Mouse (Mus musculus): ENCODE measurements around the gene Kdm4b. TPM values are rescaled to one million over a fixed set of nuclear protein-coding genes. Genes with fewer than 3 reads are reported as not detected.

Kdm4b gene
- polyA plus RNA-seq, 1 experiment = 37.1 TPM

DNA sequence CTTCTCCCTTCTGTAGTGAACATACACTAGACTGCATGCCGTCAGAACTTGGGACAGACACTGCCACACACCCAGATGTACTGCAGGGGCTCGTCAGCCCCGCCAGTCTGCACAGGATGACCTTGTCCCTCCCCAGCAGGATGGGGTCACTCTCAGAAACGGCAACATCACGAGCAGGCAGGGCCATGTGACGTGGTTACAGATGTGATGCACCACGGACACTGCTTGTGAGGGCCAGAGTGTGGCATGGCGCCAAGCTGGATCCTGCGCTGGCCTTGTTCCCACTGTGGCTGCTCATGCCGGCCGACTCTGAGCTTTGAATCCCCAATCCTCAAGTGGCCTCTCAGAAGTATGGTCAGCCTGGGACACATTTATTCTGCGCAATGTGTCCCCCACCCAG lies 92.4 kb downstream of the Kdm4b start:
- TF ChIP-seq CTCF (IDR thresholded peaks at IDR 0.05; ENCODE audit: extremely low read depth, insufficient read depth, insufficient read length, insufficient replicate concordance) = no peak
- TF ChIP-seq POLR2A (IDR thresholded peaks at IDR 0.05; ENCODE audit: low read depth, low read length) = no peak
- WGBS = 87% methylated on average over 12 of the region's 12 CpGs
- H3K4me1 ChIP-seq (ENCODE audit: control insufficient read depth, insufficient read depth, insufficient read length) = no peaks in the 10 kb centered on the region
- no peak for DNase-seq (ENCODE audit: low read depth in 1 of 2, low spot score in 2 of 2)
- H3K27me3 ChIP-seq (ENCODE audit: control insufficient read depth, insufficient read depth, low read length) = no peaks in the 10 kb centered on the region
- H3K4me3 ChIP-seq (ENCODE audit: extremely low read depth, insufficient read depth, insufficient read length) = no peak overlapping the region
- no peaks in the 10 kb centered on the region; the same call in 1 of the 2 replicates for H3K36me3 ChIP-seq (ENCODE audit: control insufficient read depth, insufficient read depth, low read length)
- no peak overlapping the region for H3K27ac ChIP-seq (ENCODE audit: insufficient read depth, low read length)

DNA sequence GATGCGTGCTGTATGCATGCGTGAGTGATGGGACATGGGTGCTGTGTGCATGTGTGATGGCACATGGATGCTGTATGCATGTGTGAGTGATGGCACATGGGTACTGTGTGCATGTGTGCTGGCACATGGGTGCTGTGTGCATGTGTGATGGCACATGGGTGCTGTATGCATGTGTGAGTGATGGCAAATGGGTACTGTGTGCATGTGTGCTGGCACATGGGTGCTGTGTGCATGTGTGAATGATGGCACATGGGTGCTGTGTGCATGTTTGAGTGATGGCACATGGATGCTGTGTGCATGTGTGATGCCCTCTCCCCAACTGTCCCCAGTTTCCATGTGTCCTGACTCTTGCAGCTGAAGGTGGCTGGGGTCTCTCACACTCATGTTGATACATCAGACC lies 94.2 kb downstream of the Kdm4b start:
- Histone ChIP-seq H3K4me1 (ENCODE audit: control insufficient read depth, insufficient read depth, insufficient read length) (peaks cover 2% of the 10 kb centered on the region; the same call in 1 of the 2 replicates), H3K4me3 (ENCODE audit: extremely low read depth, insufficient read depth, insufficient read length) (no peak overlapping the region), H3K27ac (ENCODE audit: insufficient read depth, low read length) (no peak overlapping the region), H3K36me3 (ENCODE audit: control insufficient read depth, insufficient read depth, low read length) (no peaks in the 10 kb centered on the region; the same call in 1 of the 2 replicates), H3K27me3 (ENCODE audit: control insufficient read depth, insufficient read depth, low read length) (no peaks in the 10 kb centered on the region; the same call in 1 of the 2 replicates)
- WGBS = 98% methylated on average over 2 of the region's 2 CpGs
- DNase-seq (ENCODE audit: low read depth in 1 of 2, low spot score in 2 of 2) = no peak
- TF ChIP-seq POLR2A (IDR thresholded peaks at IDR 0.05; ENCODE audit: low read depth, low read length) (no peak), CTCF (IDR thresholded peaks at IDR 0.05; ENCODE audit: extremely low read depth, insufficient read depth, insufficient read length, insufficient replicate concordance) (no peak)

DNA sequence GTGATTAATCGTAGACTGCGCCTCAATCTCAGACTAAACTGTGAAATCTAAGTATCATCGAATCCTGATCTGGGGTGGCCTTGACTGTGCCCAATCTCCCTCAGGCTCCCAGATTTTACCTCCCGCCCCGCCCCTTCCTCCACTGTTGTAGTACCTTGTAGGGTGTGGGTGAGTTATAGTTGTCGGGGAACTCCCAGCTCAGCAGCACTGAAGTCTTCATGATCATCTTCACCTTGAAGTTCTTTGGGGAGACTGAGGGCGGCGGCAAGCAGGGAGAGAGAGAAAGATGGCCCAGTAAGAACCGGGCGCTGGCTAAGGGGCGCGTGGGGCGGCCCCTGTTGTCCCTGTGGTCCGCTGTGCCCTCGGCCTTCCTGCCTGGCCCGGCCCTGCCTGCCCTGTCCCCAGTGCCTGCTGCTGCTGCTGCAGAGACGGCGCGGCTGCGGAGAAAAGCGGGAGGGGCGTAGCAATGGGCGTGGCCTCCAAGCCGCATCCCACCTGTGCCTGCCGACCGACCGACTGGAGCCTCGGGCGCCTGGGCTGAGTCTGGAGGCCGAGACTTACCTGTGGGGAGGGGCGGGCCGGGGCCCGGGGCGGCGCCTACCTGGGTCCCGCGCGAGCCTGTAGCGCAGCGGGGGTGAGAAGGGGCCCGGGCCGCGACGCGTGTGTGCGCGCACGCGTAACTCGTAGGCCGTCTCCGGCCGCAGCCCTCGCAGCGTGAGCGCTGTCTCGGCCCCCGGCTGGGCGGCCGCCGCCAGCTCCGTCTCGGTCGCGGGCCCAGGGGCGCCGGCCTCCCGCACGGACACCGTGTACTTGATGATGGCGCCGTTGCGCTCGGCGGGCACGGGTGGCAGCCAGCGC lies 99.1 kb downstream of the Kdm4b start:
- 17% methylated on average over 76 of the region's 77 CpGs for WGBS
- Histone ChIP-seq H3K4me1 (ENCODE audit: control insufficient read depth, insufficient read depth, insufficient read length) (peaks cover 11% of the 10 kb centered on the region), H3K27me3 (ENCODE audit: control insufficient read depth, insufficient read depth, low read length) (peaks cover 2% of the 10 kb centered on the region; the same call in 1 of the 2 replicates), H3K4me3 (ENCODE audit: extremely low read depth, insufficient read depth, insufficient read length) (peak overlapping the region; percentile 69; the same call in 1 of the 2 replicates), H3K36me3 (ENCODE audit: control insufficient read depth, insufficient read depth, low read length) (no peaks in the 10 kb centered on the region), H3K27ac (ENCODE audit: insufficient read depth, low read length) (no peak overlapping the region)
- no peak for TF ChIP-seq CTCF (IDR thresholded peaks at IDR 0.05; ENCODE audit: extremely low read depth, insufficient read depth, insufficient read length, insufficient replicate concordance)
- DNase-seq (ENCODE audit: low read depth in 1 of 2, low spot score in 2 of 2) = peak in 1 of 2 experiments; percentile 36

DNA sequence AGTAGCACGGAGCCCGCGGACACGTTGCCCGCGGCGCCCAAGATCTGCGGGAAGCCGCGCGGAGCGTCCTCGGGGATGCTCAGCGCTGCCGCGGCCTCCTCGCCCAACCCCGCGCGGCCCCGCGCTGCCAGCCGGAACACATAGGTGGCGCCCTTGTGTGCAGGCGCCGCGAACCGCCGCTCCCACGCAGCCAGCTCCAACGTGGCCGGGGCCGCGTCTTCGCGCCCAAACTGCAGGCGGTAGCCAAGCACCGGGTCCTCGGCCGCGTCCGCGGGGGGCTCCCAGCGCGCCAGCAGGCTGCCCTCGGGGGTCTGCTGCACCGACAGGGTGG lies 99.7 kb downstream of the Kdm4b start:
- Histone ChIP-seq H3K36me3 (ENCODE audit: control insufficient read depth, insufficient read depth, low read length) (no peaks in the 10 kb centered on the region), H3K27ac (ENCODE audit: insufficient read depth, low read length) (no peak overlapping the region), H3K4me1 (ENCODE audit: control insufficient read depth, insufficient read depth, insufficient read length) (peaks cover 11% of the 10 kb centered on the region), H3K27me3 (ENCODE audit: control insufficient read depth, insufficient read depth, low read length) (peaks cover 2% of the 10 kb centered on the region; the same call in 1 of the 2 replicates), H3K4me3 (ENCODE audit: extremely low read depth, insufficient read depth, insufficient read length) (peak overlapping the region; percentile 69; the same call in 1 of the 2 replicates)
- DNase-seq (ENCODE audit: low read depth in 1 of 2, low spot score in 2 of 2) = peak; percentile 32 to 80
- peak; percentile 78 for TF ChIP-seq CTCF (IDR thresholded peaks at IDR 0.05; ENCODE audit: extremely low read depth, insufficient read depth, insufficient read length, insufficient replicate concordance)
- TF ChIP-seq POLR2A (IDR thresholded peaks at IDR 0.05; ENCODE audit: low read depth, low read length) = no peak
- WGBS = 1% methylated on average over 46 of the region's 47 CpGs

DNA sequence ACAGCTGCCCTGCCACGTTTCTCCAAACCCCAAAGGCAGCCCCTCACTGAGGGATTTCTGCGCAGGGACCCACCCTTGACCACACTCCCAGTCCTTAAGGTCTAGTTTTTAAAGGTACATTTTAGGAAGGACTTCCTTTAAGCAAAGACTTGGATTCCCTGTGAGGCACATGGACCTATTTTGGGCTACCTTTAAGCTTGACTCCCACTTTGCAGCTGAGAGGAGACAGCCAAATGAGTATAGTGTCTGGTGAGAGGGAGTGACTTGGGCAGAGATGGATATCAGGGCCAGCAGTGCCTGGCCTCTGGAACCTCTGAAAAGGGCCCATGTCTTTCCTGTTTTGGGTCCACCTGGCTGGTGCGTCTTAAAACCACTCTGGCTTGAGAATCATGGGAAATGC lies 100.1 kb downstream of the Kdm4b start:
- no peak for DNase-seq (ENCODE audit: low read depth in 1 of 2, low spot score in 2 of 2)
- Histone ChIP-seq H3K36me3 (ENCODE audit: control insufficient read depth, insufficient read depth, low read length) (no peaks in the 10 kb centered on the region), H3K27ac (ENCODE audit: insufficient read depth, low read length) (no peak overlapping the region), H3K4me3 (ENCODE audit: extremely low read depth, insufficient read depth, insufficient read length) (no peak overlapping the region; the same call in 1 of the 2 replicates), H3K4me1 (ENCODE audit: control insufficient read depth, insufficient read depth, insufficient read length) (peaks cover 11% of the 10 kb centered on the region), H3K27me3 (ENCODE audit: control insufficient read depth, insufficient read depth, low read length) (peaks cover 2% of the 10 kb centered on the region; the same call in 1 of the 2 replicates)
- TF ChIP-seq POLR2A (IDR thresholded peaks at IDR 0.05; ENCODE audit: low read depth, low read length) (no peak), CTCF (IDR thresholded peaks at IDR 0.05; ENCODE audit: extremely low read depth, insufficient read depth, insufficient read length, insufficient replicate concordance) (no peak)
- 42% methylated on average over 3 of the region's 3 CpGs for WGBS

DNA sequence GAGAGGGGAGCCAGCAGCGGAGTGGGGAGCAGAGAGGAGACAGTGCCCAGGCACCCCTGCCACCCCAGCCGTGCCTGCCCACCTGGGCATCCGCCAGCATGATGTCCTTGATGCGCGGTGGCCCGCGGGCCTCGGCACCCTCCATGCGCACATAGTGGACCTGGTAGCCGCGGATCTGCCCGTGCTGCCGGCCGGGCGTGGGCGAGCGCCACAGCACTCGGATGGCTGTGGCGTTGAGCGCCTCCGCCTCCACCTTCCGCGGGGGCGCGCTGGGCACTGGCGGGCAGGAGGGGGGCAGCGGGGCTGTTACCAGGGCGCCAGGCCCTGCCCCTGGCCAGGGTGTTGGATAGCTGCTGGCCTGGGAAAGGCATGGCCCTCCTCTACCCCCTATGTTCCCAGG lies 102.0 kb downstream of the Kdm4b start:
- WGBS = 95% methylated on average over 26 of the region's 28 CpGs
- H3K4me3 ChIP-seq (ENCODE audit: extremely low read depth, insufficient read depth, insufficient read length) = no peak overlapping the region
- peaks cover 11% of the 10 kb centered on the region for H3K4me1 ChIP-seq (ENCODE audit: control insufficient read depth, insufficient read depth, insufficient read length)

DNA sequence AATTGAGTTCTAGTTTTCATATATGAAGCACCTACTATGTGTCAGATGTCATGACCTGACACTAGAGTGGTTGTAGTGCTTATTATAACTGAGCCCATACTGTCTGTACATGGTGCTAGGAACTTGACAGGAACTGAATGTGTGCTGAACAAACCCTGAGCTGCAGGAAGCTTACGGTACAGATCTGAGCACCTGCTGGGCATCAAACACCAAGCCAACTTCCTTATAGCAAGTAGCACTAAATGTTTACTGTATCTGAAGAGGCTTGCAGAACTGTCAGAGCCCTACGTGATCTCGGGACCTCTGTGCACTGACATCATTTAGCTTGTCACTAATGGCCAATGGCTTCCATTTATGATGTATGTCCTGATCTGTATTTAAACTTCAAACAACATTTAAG lies 105.7 kb downstream of the Kdm4b start:
- no peak overlapping the region for H3K27ac ChIP-seq (ENCODE audit: insufficient read depth, low read length)
- TF ChIP-seq CTCF (IDR thresholded peaks at IDR 0.05; ENCODE audit: extremely low read depth, insufficient read depth, insufficient read length, insufficient replicate concordance) (no peak), POLR2A (IDR thresholded peaks at IDR 0.05; ENCODE audit: low read depth, low read length) (no peak)
- no peak overlapping the region for H3K4me3 ChIP-seq (ENCODE audit: extremely low read depth, insufficient read depth, insufficient read length)
- no peaks in the 10 kb centered on the region for H3K4me1 ChIP-seq (ENCODE audit: control insufficient read depth, insufficient read depth, insufficient read length)
- 62% methylated on average over 3 of the region's 3 CpGs for WGBS
- no peaks in the 10 kb centered on the region for H3K27me3 ChIP-seq (ENCODE audit: control insufficient read depth, insufficient read depth, low read length)
- H3K36me3 ChIP-seq (ENCODE audit: control insufficient read depth, insufficient read depth, low read length) = no peaks in the 10 kb centered on the region
- DNase-seq (ENCODE audit: low read depth in 1 of 2, low spot score in 2 of 2) = no peak

More for the DNA sequence above, 102.0 kb downstream of the Kdm4b start:
- Histone ChIP-seq H3K36me3 (ENCODE audit: control insufficient read depth, insufficient read depth, low read length) (no peaks in the 10 kb centered on the region), H3K27me3 (ENCODE audit: control insufficient read depth, insufficient read depth, low read length) (peaks cover 2% of the 10 kb centered on the region; the same call in 1 of the 2 replicates), H3K27ac (ENCODE audit: insufficient read depth, low read length) (no peak overlapping the region)
- DNase-seq (ENCODE audit: low read depth in 1 of 2, low spot score in 2 of 2) = no peak
- no peak for TF ChIP-seq CTCF (IDR thresholded peaks at IDR 0.05; ENCODE audit: extremely low read depth, insufficient read depth, insufficient read length, insufficient replicate concordance)
- no peak for TF ChIP-seq POLR2A (IDR thresholded peaks at IDR 0.05; ENCODE audit: low read depth, low read length)

Data from spleen, adult 2 months (tissue).